Mouse (Mus musculus) cerebellum, adult 8-10 months (tissue): ENCODE results near the gene Blm.
"Not testable (repeated sequence)": the region's sequence is repeated elsewhere in the genome, so short reads cannot be mapped to it uniquely, and the experiment has no call there.

Experiments used
- DNase-seq: peaks from one replicate; pipeline ENCODE4 v3.0.0; 2022

The Blm gene

GRCm38 (mm10) chr7:80530646-80531045, 4.3 kb downstream of the Blm start:
- no peak for DNase-seq

GRCm38 (mm10) chr7:80526698-80527097, 8.2 kb downstream of the Blm start:
- no peak for DNase-seq

- no peak for DNase-seq
Measured at GRCm38 (mm10) chr7:80512408-80513085, 22.4 kb downstream of the Blm start.

GRCm38 (mm10) chr7:80507697-80508096, 27.2 kb downstream of the Blm start:
- not testable (repeated sequence) for DNase-seq

GRCm38 (mm10) chr7:80506007-80506406, 28.9 kb downstream of the Blm start:
- DNase-seq: no peak

- DNase-seq: no peak
Measured at GRCm38 (mm10) chr7:80504920-80505319, 30.0 kb downstream of the Blm start.

GRCm38 (mm10) chr7:80501006-80501405, 33.9 kb downstream of the Blm start:
- DNase-seq: no peak

- no peak for DNase-seq
Measured at GRCm38 (mm10) chr7:80500099-80500498, 34.8 kb downstream of the Blm start.

GRCm38 (mm10) chr7:80499190-80499962, 35.5 kb downstream of the Blm start:
- no peak for DNase-seq

- DNase-seq: no peak
Measured at GRCm38 (mm10) chr7:80496656-80497055, 38.3 kb downstream of the Blm start.

- no peak for DNase-seq
Measured at GRCm38 (mm10) chr7:80495210-80495609, 39.7 kb downstream of the Blm start.

GRCm38 (mm10) chr7:80491995-80492394, 42.9 kb downstream of the Blm start:
- DNase-seq: no peak

- DNase-seq: no peak
Measured at GRCm38 (mm10) chr7:80491086-80491485, 43.8 kb downstream of the Blm start.

- no peak for DNase-seq
Measured at GRCm38 (mm10) chr7:80490351-80490750, 44.6 kb downstream of the Blm start.

GRCm38 (mm10) chr7:80489445-80489844, 45.5 kb downstream of the Blm start:
- DNase-seq: no peak

GRCm38 (mm10) chr7:80487239-80487638, 47.7 kb downstream of the Blm start:
- no peak for DNase-seq

GRCm38 (mm10) chr7:80480097-80480496, 54.8 kb downstream of the Blm start:
- no peak for DNase-seq

GRCm38 (mm10) chr7:80473837-80474236, 61.1 kb downstream of the Blm start:
- no peak for DNase-seq

- no peak for DNase-seq
Measured at GRCm38 (mm10) chr7:80468851-80469250, 66.1 kb downstream of the Blm start.

- no peak for DNase-seq
Measured at GRCm38 (mm10) chr7:80467334-80467733, 67.6 kb downstream of the Blm start.

GRCm38 (mm10) chr7:80464831-80465230, 70.1 kb downstream of the Blm start:
- DNase-seq: no peak

GRCm38 (mm10) chr7:80461891-80462290, 73.0 kb downstream of the Blm start:
- DNase-seq: no peak

GRCm38 (mm10) chr7:80460892-80461291, 74.0 kb downstream of the Blm start:
- no peak for DNase-seq

GRCm38 (mm10) chr7:80460199-80460598, 74.7 kb downstream of the Blm start:
- no peak for DNase-seq
